Mouse (Mus musculus): Measurements from ENCODE around the gene Limch1. TPM values are rescaled to one million over a fixed set of nuclear protein-coding genes. Genes with fewer than 3 reads are reported as not detected.

Gene Limch1
- total and polyA plus RNA-seq, 2 experiments, result 0.13 to 0.55 TPM

- TF ChIP-seq POLR2A (IDR thresholded peaks at IDR 0.05; ENCODE audit: extremely low read depth, insufficient read depth, low read length) (no peak), CTCF (IDR thresholded peaks at IDR 0.05; ENCODE audit: low read depth, low read length) (no peak)
- 88% methylated on average over 7 of the region's 7 CpGs for WGBS
These were observed 246.8 kb downstream of the Limch1 start for GRCm38 (mm10) chr5:66992401-66992800.

GRCm38 (mm10) chr5:66993076-66993475 is 247.4 kb downstream of the Limch1 start:
- no peak for DNase-seq (ENCODE audit: extremely low read depth, low read depth, low spot score)
- TF ChIP-seq POLR2A (IDR thresholded peaks at IDR 0.05; ENCODE audit: extremely low read depth, insufficient read depth, low read length) (no peak), CTCF (IDR thresholded peaks at IDR 0.05; ENCODE audit: low read depth, low read length) (no peak)
- Histone ChIP-seq H3K9ac (ENCODE audit: low read depth, low read length) (no peak overlapping the region), H3K79me2 (ENCODE audit: control insufficient read depth, insufficient read depth, low read length) (no peaks in the 10 kb centered on the region), H3K4me1 (ENCODE audit: control insufficient read depth, insufficient read depth, low read length) (no peaks in the 10 kb centered on the region; the same call in 1 of the 2 replicates), H3K36me3 (ENCODE audit: control insufficient read depth, insufficient read depth, low read length) (no peaks in the 10 kb centered on the region), H3K4me3 (ENCODE audit: insufficient read depth, low read depth, low read length) (no peak overlapping the region), H3K27ac (replicated peaks; ENCODE audit: insufficient read depth, low read depth, low read length) (no peak overlapping the region), H3K27me3 (ENCODE audit: control insufficient read depth, insufficient read depth, low read length) (peaks cover 2% of the 10 kb centered on the region; the same call in 1 of the 2 replicates)
- WGBS, result 83% methylated on average over 11 of the region's 11 CpGs

More at GRCm38 (mm10) chr5:66992401-66992800, 246.8 kb downstream of the Limch1 start:
- Histone ChIP-seq H3K9ac (ENCODE audit: low read depth, low read length) (no peak overlapping the region), H3K4me3 (ENCODE audit: insufficient read depth, low read depth, low read length) (no peak overlapping the region), H3K27ac (replicated peaks; ENCODE audit: insufficient read depth, low read depth, low read length) (no peak overlapping the region), H3K79me2 (ENCODE audit: control insufficient read depth, insufficient read depth, low read length) (no peaks in the 10 kb centered on the region), H3K36me3 (ENCODE audit: control insufficient read depth, insufficient read depth, low read length) (no peaks in the 10 kb centered on the region), H3K27me3 (ENCODE audit: control insufficient read depth, insufficient read depth, low read length) (peaks cover 2% of the 10 kb centered on the region; the same call in 1 of the 2 replicates), H3K4me1 (ENCODE audit: control insufficient read depth, insufficient read depth, low read length) (no peaks in the 10 kb centered on the region; the same call in 1 of the 2 replicates)
- no peak for DNase-seq (ENCODE audit: extremely low read depth, low read depth, low spot score)

GRCm38 (mm10) chr5:66996124-66996523 is 250.5 kb downstream of the Limch1 start:
- Histone ChIP-seq H3K27me3 (ENCODE audit: control insufficient read depth, insufficient read depth, low read length) (peaks cover 2% of the 10 kb centered on the region; the same call in 1 of the 2 replicates), H3K4me3 (ENCODE audit: insufficient read depth, low read depth, low read length) (no peak overlapping the region), H3K4me1 (ENCODE audit: control insufficient read depth, insufficient read depth, low read length) (no peaks in the 10 kb centered on the region), H3K79me2 (ENCODE audit: control insufficient read depth, insufficient read depth, low read length) (no peaks in the 10 kb centered on the region), H3K9ac (ENCODE audit: low read depth, low read length) (no peak overlapping the region), H3K36me3 (ENCODE audit: control insufficient read depth, insufficient read depth, low read length) (no peaks in the 10 kb centered on the region), H3K27ac (replicated peaks; ENCODE audit: insufficient read depth, low read depth, low read length) (no peak overlapping the region)
- WGBS, result 35% methylated on average over 3 of the region's 3 CpGs
- no peak for DNase-seq (ENCODE audit: extremely low read depth, low read depth, low spot score)
- TF ChIP-seq CTCF (IDR thresholded peaks at IDR 0.05; ENCODE audit: low read depth, low read length) (no peak), POLR2A (IDR thresholded peaks at IDR 0.05; ENCODE audit: extremely low read depth, insufficient read depth, low read length) (no peak)

GRCm38 (mm10) chr5:66996886-66997599 is 251.4 kb downstream of the Limch1 start:
- Histone ChIP-seq H3K27ac (replicated peaks; ENCODE audit: insufficient read depth, low read depth, low read length) (no peak overlapping the region), H3K9ac (ENCODE audit: low read depth, low read length) (no peak overlapping the region), H3K36me3 (ENCODE audit: control insufficient read depth, insufficient read depth, low read length) (no peaks in the 10 kb centered on the region), H3K79me2 (ENCODE audit: control insufficient read depth, insufficient read depth, low read length) (no peaks in the 10 kb centered on the region), H3K4me3 (ENCODE audit: insufficient read depth, low read depth, low read length) (no peak overlapping the region), H3K4me1 (ENCODE audit: control insufficient read depth, insufficient read depth, low read length) (no peaks in the 10 kb centered on the region), H3K27me3 (ENCODE audit: control insufficient read depth, insufficient read depth, low read length) (peaks cover 2% of the 10 kb centered on the region; the same call in 1 of the 2 replicates)
- 5% methylated on average over 33 of the region's 33 CpGs for WGBS
- TF ChIP-seq CTCF (IDR thresholded peaks at IDR 0.05; ENCODE audit: low read depth, low read length) (peak; percentile 68), POLR2A (IDR thresholded peaks at IDR 0.05; ENCODE audit: extremely low read depth, insufficient read depth, low read length) (no peak)
- no peak for DNase-seq (ENCODE audit: extremely low read depth, low read depth, low spot score)

- peaks cover 2% of the 10 kb centered on the region; the same call in 1 of the 2 replicates for H3K27me3 ChIP-seq (ENCODE audit: control insufficient read depth, insufficient read depth, low read length)
- H3K9ac ChIP-seq (ENCODE audit: low read depth, low read length), result no peak overlapping the region
- WGBS, result 35% methylated on average over 7 of the region's 7 CpGs
- no peak overlapping the region for H3K4me3 ChIP-seq (ENCODE audit: insufficient read depth, low read depth, low read length)
- H3K4me1 ChIP-seq (ENCODE audit: control insufficient read depth, insufficient read depth, low read length), result no peaks in the 10 kb centered on the region
- DNase-seq (ENCODE audit: extremely low read depth, low read depth, low spot score), result no peak
- H3K36me3 ChIP-seq (ENCODE audit: control insufficient read depth, insufficient read depth, low read length), result no peaks in the 10 kb centered on the region
- no peaks in the 10 kb centered on the region for H3K79me2 ChIP-seq (ENCODE audit: control insufficient read depth, insufficient read depth, low read length)
- TF ChIP-seq POLR2A (IDR thresholded peaks at IDR 0.05; ENCODE audit: extremely low read depth, insufficient read depth, low read length) (no peak), CTCF (IDR thresholded peaks at IDR 0.05; ENCODE audit: low read depth, low read length) (no peak)
- H3K27ac ChIP-seq (replicated peaks; ENCODE audit: insufficient read depth, low read depth, low read length), result no peak overlapping the region
These were observed 251.9 kb downstream of the Limch1 start for GRCm38 (mm10) chr5:66997600-66997930.

GRCm38 (mm10) chr5:66998341-66998740 is 252.7 kb downstream of the Limch1 start:
- WGBS, result 85% methylated on average over 6 of the region's 6 CpGs
- H3K4me3 ChIP-seq (ENCODE audit: insufficient read depth, low read depth, low read length), result no peak overlapping the region
- H3K79me2 ChIP-seq (ENCODE audit: control insufficient read depth, insufficient read depth, low read length), result no peaks in the 10 kb centered on the region
- peaks cover 2% of the 10 kb centered on the region; the same call in 1 of the 2 replicates for H3K27me3 ChIP-seq (ENCODE audit: control insufficient read depth, insufficient read depth, low read length)
- TF ChIP-seq POLR2A (IDR thresholded peaks at IDR 0.05; ENCODE audit: extremely low read depth, insufficient read depth, low read length), result no peak
- no peak for TF ChIP-seq CTCF (IDR thresholded peaks at IDR 0.05; ENCODE audit: low read depth, low read length)
- DNase-seq (ENCODE audit: extremely low read depth, low read depth, low spot score), result no peak
- H3K27ac ChIP-seq (replicated peaks; ENCODE audit: insufficient read depth, low read depth, low read length), result no peak overlapping the region
- H3K36me3 ChIP-seq (ENCODE audit: control insufficient read depth, insufficient read depth, low read length), result no peaks in the 10 kb centered on the region
- H3K4me1 ChIP-seq (ENCODE audit: control insufficient read depth, insufficient read depth, low read length), result no peaks in the 10 kb centered on the region
- H3K9ac ChIP-seq (ENCODE audit: low read depth, low read length), result no peak overlapping the region
